Comparison of ENCODE assay signal across 9 mouse cellular contexts in the genomic region with DNA sequence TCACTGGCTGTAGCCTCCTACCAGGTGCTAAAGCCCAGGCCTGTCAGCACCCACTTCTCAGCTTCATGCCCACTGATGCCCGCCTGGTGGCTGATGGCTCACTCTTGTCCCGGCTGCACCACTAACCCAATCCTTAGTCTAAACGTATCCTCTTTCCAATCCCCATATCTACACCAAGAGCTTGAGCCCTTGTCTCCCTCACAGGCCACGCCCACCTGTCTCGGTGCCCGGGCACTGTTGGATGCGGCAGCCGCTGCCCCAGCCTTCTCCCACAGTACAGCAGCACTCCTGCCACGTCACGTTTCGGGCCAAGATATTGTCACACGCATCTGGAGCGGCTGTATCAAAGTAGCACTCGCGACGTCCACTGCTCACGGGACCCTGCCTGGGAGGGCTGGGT. TPM values are rescaled to one million over a fixed set of nuclear protein-coding genes. Genes with fewer than 3 reads are reported as not detected.
A peak's percentile ranks its signal among the peaks of the same experiment; 100 is the strongest.
DNase-seq lines count a peak whose midpoint lies in the region; ATAC-seq and TF ChIP-seq lines count a peak whose summit lies in the region.
"Had no signal": no experiment of that assay in that cellular context is flagged by ENCODE, and none has a peak within 500 bp of the region (broad histone marks: within the 10 kb centered on the region; RNA-seq: fewer than 3 reads in every experiment).

No protein-coding gene starts in this region.

- TF ChIP-seq CTCF in G1E (IDR thresholded peaks at IDR 0.05; ENCODE audit: low read depth, low read length), result no peak
- TF ChIP-seq CTCF in lung, postnatal 0 days (IDR thresholded peaks at IDR 0.05), result no peak

- no peak for ATAC-seq in G1E (ENCODE audit: extremely low read depth, insufficient number of reproducible peaks, low FRiP score, poor library complexity, severe bottlenecking)
- peak; percentile 63 for ATAC-seq in forebrain, embryonic 11.5 days (replicated peaks; ENCODE audit: low FRiP score)
- ATAC-seq in hindbrain, embryonic 16.5 days, result peak; percentile 69
- peak; percentile 53 for ATAC-seq in lung, postnatal 0 days

- 7% methylated on average over 17 of the region's 17 CpGs for WGBS in forebrain, embryonic 11.5 days
- 4% methylated on average over 17 of the region's 17 CpGs for WGBS in hindbrain, embryonic 16.5 days
- WGBS in lung, postnatal 0 days, result 15% methylated on average over 17 of the region's 17 CpGs

- no peaks in the 10 kb centered on the region for H3K36me3 ChIP-seq in G1E (replicated peaks)
- H3K36me3 ChIP-seq in forebrain, embryonic 11.5 days (ENCODE audit: control insufficient read depth, insufficient read depth, low read length), result no peaks in the 10 kb centered on the region; the same call in 1 of the 2 replicates
- peaks cover 8% of the 10 kb centered on the region; the same call in 1 of the 2 replicates for H3K36me3 ChIP-seq in hindbrain, embryonic 16.5 days (ENCODE audit: control insufficient read depth, insufficient read depth, low read length)
- 0 out of 2 replicates have a peak, but pooled peaks cover 5% of the 10 kb centered on the region for H3K36me3 ChIP-seq in lung, postnatal 0 days (ENCODE audit: insufficient read depth, low read length)

- peaks cover 29% of the 10 kb centered on the region for H3K27me3 ChIP-seq in G1E (ENCODE audit: insufficient read depth, low read length)
- H3K27me3 ChIP-seq in forebrain, embryonic 11.5 days (ENCODE audit: control insufficient read depth, insufficient read depth, low read length), result peaks cover 9% of the 10 kb centered on the region; the same call in 1 of the 2 replicates
- peaks cover 3% of the 10 kb centered on the region; the same call in 1 of the 2 replicates for H3K27me3 ChIP-seq in hindbrain, embryonic 16.5 days (replicated peaks; ENCODE audit: control insufficient read depth, insufficient read depth, low read length)
- H3K27me3 ChIP-seq in lung, postnatal 0 days (replicated peaks; ENCODE audit: insufficient read depth, low read length), result no peaks in the 10 kb centered on the region

- DNase-seq in embryo, embryonic 10 days (ENCODE audit: low spot score), result peak; percentile 51
- no peak for DNase-seq in embryo, embryonic 10.5 days (ENCODE audit: low spot score)
- no peak for DNase-seq in G1E (ENCODE audit: low spot score)
- no peak for DNase-seq in forebrain, embryonic 11.5 days (ENCODE audit: low spot score)
- peak; percentile 62 for DNase-seq in lung, postnatal 0 days (ENCODE audit: low spot score)
- DNase-seq in urinary bladder, postnatal 36 days (ENCODE audit: low spot score in 2 of 2), result peak; percentile 52
- no peak for DNase-seq in thymus, postnatal 14 days

- TF ChIP-seq EP300 in lung, postnatal 0 days (IDR thresholded peaks at IDR 0.05), result no peak

- peak overlapping the region; percentile 58; the same call in 1 of the 2 replicates for H3K4me3 ChIP-seq in G1E (ENCODE audit: low read depth, low read length)
- peak overlapping the region; percentile 23 for H3K4me3 ChIP-seq in forebrain, embryonic 11.5 days (ENCODE audit: low read depth, low read length)
- H3K4me3 ChIP-seq in hindbrain, embryonic 16.5 days (ENCODE audit: low read length), result peak overlapping the region; percentile 30
- no peak overlapping the region for H3K4me3 ChIP-seq in lung, postnatal 0 days (ENCODE audit: low read depth, low read length)

- peaks cover 10% of the 10 kb centered on the region for H3K9me3 ChIP-seq in G1E (replicated peaks)
- peaks cover 5% of the 10 kb centered on the region; the same call in 1 of the 2 replicates for H3K9me3 ChIP-seq in forebrain, embryonic 11.5 days (ENCODE audit: control insufficient read depth, low read length)
- H3K9me3 ChIP-seq in hindbrain, embryonic 16.5 days (ENCODE audit: control insufficient read depth, low read length), result peaks cover 11% of the 10 kb centered on the region; the same call in 1 of the 2 replicates
- H3K9me3 ChIP-seq in lung, postnatal 0 days (ENCODE audit: low read length), result no peaks in the 10 kb centered on the region

- H3K4me2 ChIP-seq in forebrain, embryonic 11.5 days (ENCODE audit: low read depth, low read length, severe bottlenecking), result peak overlapping the region; percentile 38; the same call in 1 of the 2 replicates
- H3K4me2 ChIP-seq in hindbrain, embryonic 16.5 days (ENCODE audit: low read length), result peak overlapping the region; percentile 63
- peak overlapping the region; percentile 40 for H3K4me2 ChIP-seq in lung, postnatal 0 days (replicated peaks; ENCODE audit: low read depth, low read length)

- no peak overlapping the region; the same call in 1 of the 2 replicates for H3K9ac ChIP-seq in forebrain, embryonic 11.5 days (ENCODE audit: low read length)
- peak overlapping the region; percentile 60 for H3K9ac ChIP-seq in hindbrain, embryonic 16.5 days (ENCODE audit: low read depth, low read length)
- H3K9ac ChIP-seq in lung, postnatal 0 days (replicated peaks; ENCODE audit: low read depth), result no peak overlapping the region

- H3K27ac ChIP-seq in forebrain, embryonic 11.5 days (ENCODE audit: low read depth, low read length), result no peak overlapping the region
- H3K27ac ChIP-seq in hindbrain, embryonic 16.5 days (ENCODE audit: low read depth, low read length), result no peak overlapping the region
- peak overlapping the region; percentile 59; the same call in 1 of the 2 replicates for H3K27ac ChIP-seq in lung, postnatal 0 days (ENCODE audit: low read length)

- peaks cover 18% of the 10 kb centered on the region for H3K4me1 ChIP-seq in G1E (ENCODE audit: insufficient read depth, low read depth, low read length)
- H3K4me1 ChIP-seq in forebrain, embryonic 11.5 days (replicated peaks; ENCODE audit: control insufficient read depth, insufficient read depth, low read length), result 0 out of 2 replicates have a peak, but pooled peaks cover 1% of the 10 kb centered on the region
- peaks cover 9% of the 10 kb centered on the region for H3K4me1 ChIP-seq in hindbrain, embryonic 16.5 days (ENCODE audit: control insufficient read depth, insufficient read depth, low read depth, low read length)
- H3K4me1 ChIP-seq in lung, postnatal 0 days (ENCODE audit: insufficient read depth, low read depth, low read length), result peaks cover 3% of the 10 kb centered on the region; the same call in 1 of the 2 replicates

RNA-seq across cellular contexts. Expression of a gene that starts 27.2 kb away (rescaled TPM):
- total RNA-seq in G1E (2014; fragmentation: Nextera tagmentation) (0.39 and 9.1 TPM in 2 replicates), G1E (2017) (0.06 and 0.16 TPM in 2 replicates)
- polyA plus RNA-seq in G1E (2012), result 1.0 and 1.5 TPM in 2 replicates
- polyA plus RNA-seq in forebrain, embryonic 11.5 days (2014; fragmentation: Nextera tagmentation; extraction: Ambion mirVana), result 11.9 and 13.0 TPM in 2 replicates
- polyA plus RNA-seq in hindbrain, embryonic 16.5 days (2015; fragmentation: Nextera tagmentation; extraction: Ambion mirVana), result 14.1 and 17.2 TPM in 2 replicates
- polyA plus RNA-seq in lung, postnatal 0 days (2015; fragmentation: Nextera tagmentation; extraction: Ambion mirVana), result 99.9 and 103 TPM in 2 replicates

RNA-seq across cellular contexts. Expression of a gene that starts 45.5 kb away (rescaled TPM):
- total RNA-seq in G1E (2014; fragmentation: Nextera tagmentation) (89.8 and 111 TPM in 2 replicates), G1E (2017) (27.4 and 29.5 TPM in 2 replicates)
- 218 and 220 TPM in 2 replicates for polyA plus RNA-seq in G1E (2012)
- 64.3 and 67.6 TPM in 2 replicates for polyA plus RNA-seq in forebrain, embryonic 11.5 days (2014; fragmentation: Nextera tagmentation; extraction: Ambion mirVana)
- 31.6 and 38.0 TPM in 2 replicates for polyA plus RNA-seq in hindbrain, embryonic 16.5 days (2015; fragmentation: Nextera tagmentation; extraction: Ambion mirVana)
- polyA plus RNA-seq in lung, postnatal 0 days (2015; fragmentation: Nextera tagmentation; extraction: Ambion mirVana), result 31.1 and 31.2 TPM in 2 replicates

RNA-seq across cellular contexts. Expression of a gene that starts 46.9 kb away (rescaled TPM):
- not detected in 2 replicates for total RNA-seq in G1E (2014; fragmentation: Nextera tagmentation)
- 1.3 TPM in 1 of 2 replicates, not detected in the other for total RNA-seq in G1E (2017)
- polyA plus RNA-seq in G1E (2012), result 1.2 and 1.4 TPM in 2 replicates
- not detected in 2 replicates for polyA plus RNA-seq in forebrain, embryonic 11.5 days (2014; fragmentation: Nextera tagmentation; extraction: Ambion mirVana)
- not detected in 2 replicates for polyA plus RNA-seq in hindbrain, embryonic 16.5 days (2015; fragmentation: Nextera tagmentation; extraction: Ambion mirVana)
- not detected in 2 replicates for polyA plus RNA-seq in lung, postnatal 0 days (2015; fragmentation: Nextera tagmentation; extraction: Ambion mirVana)
- polyA plus RNA-seq: gonadal fat pad, adult 2 months had no signal

RNA-seq across cellular contexts. Expression of a gene that starts 52.1 kb away (rescaled TPM):
- 2.9 and 4.5 TPM in 2 replicates for total RNA-seq in G1E (2014; fragmentation: Nextera tagmentation)
- total RNA-seq in G1E (2017), result 1.3 and 1.6 TPM in 2 replicates
- polyA plus RNA-seq in G1E (2012), result 5.7 TPM in 2 replicates
- polyA plus RNA-seq in forebrain, embryonic 11.5 days (2014; fragmentation: Nextera tagmentation; extraction: Ambion mirVana), result 19.1 and 20.1 TPM in 2 replicates
- 54.4 and 59.5 TPM in 2 replicates for polyA plus RNA-seq in hindbrain, embryonic 16.5 days (2015; fragmentation: Nextera tagmentation; extraction: Ambion mirVana)
- polyA plus RNA-seq in lung, postnatal 0 days (2015; fragmentation: Nextera tagmentation; extraction: Ambion mirVana), result 11.6 and 11.7 TPM in 2 replicates

Comparison
In these comparisons a context has a peak if more than half of its experiments do, and no peak if none do; other contexts are left out.
1. DNase-seq: peak in embryo, embryonic 10 days (single experiment), lung, postnatal 0 days (single experiment) and urinary bladder, postnatal 36 days (2 of 2); none in embryo, embryonic 10.5 days (single experiment), G1E (single experiment), forebrain, embryonic 11.5 days (single experiment) and thymus, postnatal 14 days (single experiment).
2. Peak in every context shown above with its lines, with median percentiles within 50 percentile points of each other: H3K4me2 ChIP-seq.